Mouse (Mus musculus) olfactory bulb, adult 2 months (tissue): ENCODE results near the gene Hist1h1c. TPM values are rescaled to one million over a fixed set of nuclear protein-coding genes. Genes with fewer than 3 reads are reported as not detected.
"Not testable (repeated sequence)": the region's sequence is repeated elsewhere in the genome, so short reads cannot be mapped to it uniquely, and the experiment has no call there.

Experiments
- H3K27ac ChIP-seq: fragments of 200-500 bp; 2 replicates; pipeline ENCODE4 v1.5.1; 2012; ENCODE audit warnings: low read depth, low read length; ENCODE audit not compliant: insufficient read depth
- H3K4me1 ChIP-seq: fragments of 200-500 bp; 2 replicates; pipeline ENCODE4 v1.6.1; 2012; ENCODE audit warnings: low read length; ENCODE audit not compliant: control insufficient read depth, insufficient read depth
- H3K4me3 ChIP-seq: fragments of 200-500 bp; 2 replicates; pipeline ENCODE4 v1.5.1; 2012; ENCODE audit warnings: mild to moderate bottlenecking, low read depth, low read length, moderate library complexity; ENCODE audit not compliant: insufficient read depth
- CTCF ChIP-seq: fragments of 200-500 bp; IDR thresholded peaks from 2 replicates; pipeline ENCODE4 v1.5.1; 2012; ENCODE audit warnings: low read depth, mild to moderate bottlenecking, low read length, moderate library complexity; ENCODE audit not compliant: insufficient read depth
- POLR2A ChIP-seq: fragments of 200-500 bp; IDR thresholded peaks from 2 replicates; pipeline ENCODE4 v1.6.1; 2012; ENCODE audit warnings: mild to moderate bottlenecking, low read depth, low read length, moderate library complexity; ENCODE audit not compliant: insufficient read depth
- WGBS: fragments of 180-500 bp; shearing (Covaris S2); methylation state at CpG from one replicate; pipeline ENCODE4 v1.1.7; 2018; 5-methylcytosine and 5-hydroxymethylcytosine counted together
- polyA plus RNA-seq: library from polyadenylated mRNA; stranded (reverse); fragments of >200 nt; gene quantifications from 2 replicates; pipeline ENCODE4 v1.2.4, GENCODE M21; 2012; ENCODE audit warnings: low replicate concordance; ENCODE audit not compliant: missing spikeins, insufficient read depth, insufficient read length

Hist1h1c gene
- polyA plus RNA-seq, 1 experiment = not detected

DNA sequence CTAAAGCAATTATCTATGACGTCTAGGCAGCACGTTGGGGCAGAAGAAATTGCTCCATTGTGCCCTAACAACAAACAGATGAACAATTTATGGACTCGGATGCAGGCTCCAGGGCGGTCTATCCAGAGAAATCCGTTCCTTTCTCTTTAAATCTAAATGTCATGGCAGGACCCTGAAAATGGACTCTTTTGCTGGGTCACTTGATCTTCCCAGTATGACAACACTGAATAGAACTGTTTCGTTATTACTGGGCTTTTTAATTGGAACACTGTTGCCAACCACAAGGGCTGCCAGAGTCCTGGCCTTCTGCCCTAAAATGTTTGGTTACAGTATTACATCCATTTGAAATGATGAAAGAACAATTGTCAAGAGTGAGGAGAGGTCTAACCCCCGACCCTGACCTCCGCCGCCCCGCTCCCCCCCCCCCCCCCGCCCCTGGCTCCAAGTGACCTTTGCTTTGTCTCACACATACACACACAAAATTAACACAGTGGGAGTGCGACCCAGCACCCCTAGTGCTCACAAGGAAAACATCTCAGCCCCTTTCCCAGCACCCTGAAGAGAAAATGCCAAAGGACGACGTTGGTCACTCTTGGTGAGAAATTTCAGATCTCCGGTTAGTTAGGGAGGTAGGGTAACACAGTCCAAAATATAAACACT lies 28.8 kb upstream of the Hist1h1c start:
- no peaks in the 10 kb centered on the region for H3K4me1 ChIP-seq
- TF ChIP-seq CTCF = no peak
- no peak for TF ChIP-seq POLR2A
- peak overlapping the region; percentile 48 for H3K4me3 ChIP-seq
- 0 out of 2 replicates have a peak overlapping the region, but pooled peaks have one; percentile 46 for H3K27ac ChIP-seq
- WGBS = 16% methylated on average over 15 of the region's 15 CpGs

DNA sequence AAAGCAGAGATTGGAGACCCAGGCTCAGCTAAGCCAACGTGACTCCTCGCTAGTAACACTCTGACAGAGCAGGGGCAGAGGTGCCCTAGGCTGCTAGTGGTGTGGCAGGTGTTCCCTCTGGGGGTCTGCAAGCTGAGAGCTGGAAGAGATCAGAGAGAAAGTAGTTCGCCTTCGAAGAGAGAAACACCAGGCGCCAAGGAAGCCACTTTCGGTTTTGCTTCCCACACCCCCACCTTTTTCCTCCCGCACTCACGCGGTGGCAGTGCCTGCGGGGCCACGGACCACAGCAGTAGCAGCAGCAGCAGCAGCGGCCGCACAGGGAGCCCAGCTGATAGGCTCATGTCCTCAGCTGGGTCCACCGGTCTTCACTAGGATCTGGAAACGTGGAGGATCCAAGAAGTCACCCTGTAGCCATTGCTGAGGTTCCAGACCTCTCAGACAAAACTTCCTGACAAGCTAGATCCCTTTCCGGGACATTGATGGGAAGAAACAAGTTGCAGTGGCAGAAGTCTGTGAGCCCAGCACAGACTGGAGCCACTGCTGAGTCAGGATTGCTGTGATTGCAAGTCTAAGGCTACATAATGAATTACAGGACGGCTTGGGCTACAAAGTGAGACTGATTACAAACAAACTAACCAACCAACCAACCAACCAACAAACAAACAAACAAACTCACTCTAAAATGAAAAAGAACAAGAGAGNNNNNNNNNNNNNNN lies 28.1 kb upstream of the Hist1h1c start, which contains the start of gene Hfe:
TSS of gene Hfe (minus strand) at position 481 of the 716 bp plus-strand sequence.
- WGBS = 2% methylated on average over 17 of the region's 17 CpGs
- Histone ChIP-seq H3K4me1 (no peaks in the 10 kb centered on the region), H3K4me3 (peak within 1 kb of the TSS; percentile 48), H3K27ac (0 out of 2 replicates have a peak within 1 kb of the TSS, but pooled peaks have one; percentile 46)
- TF ChIP-seq POLR2A = no peak
- no peak for TF ChIP-seq CTCF

DNA sequence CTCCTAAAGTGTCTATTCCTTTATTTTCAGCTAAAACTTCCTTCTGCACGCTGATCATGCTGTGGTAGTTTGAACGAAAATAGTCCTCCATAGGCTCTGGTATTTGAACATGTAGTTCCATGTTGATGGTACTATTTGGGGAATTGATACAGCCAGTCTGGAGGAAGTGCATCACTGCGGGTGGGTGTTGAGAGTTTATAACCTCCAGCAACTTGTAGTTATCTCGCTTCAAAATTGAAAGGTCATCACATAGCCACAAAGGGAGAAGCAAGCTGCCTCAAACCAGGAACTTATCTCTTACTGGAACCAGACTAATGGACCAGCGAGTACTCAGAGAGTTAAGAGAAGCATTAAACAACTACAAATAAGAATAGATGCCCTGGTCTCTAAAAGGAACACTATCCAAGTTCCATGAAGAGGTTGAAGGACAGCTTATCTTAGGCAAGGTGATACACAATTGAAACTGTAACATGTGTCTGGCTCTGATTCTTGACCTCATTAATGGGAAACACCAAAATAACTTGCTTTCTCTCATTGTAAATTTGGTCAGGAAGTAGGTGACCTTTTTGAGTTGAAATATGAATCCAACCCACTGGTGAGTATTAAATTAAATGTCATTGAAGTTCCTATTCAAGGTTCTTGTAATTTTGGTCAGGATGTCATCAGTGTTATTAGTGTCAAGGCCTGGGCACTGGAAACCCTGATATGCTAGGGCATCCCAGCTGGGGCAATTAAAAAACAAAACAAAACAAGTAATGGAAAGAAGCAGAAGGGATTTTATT lies 22.2 kb upstream of the Hist1h1c start:
- Histone ChIP-seq H3K4me1 (no peaks in the 10 kb centered on the region), H3K27ac (no peak overlapping the region), H3K4me3 (no peak overlapping the region)
- WGBS = 87% methylated on average over 5 of the region's 5 CpGs
- no peak for TF ChIP-seq CTCF
- no peak for TF ChIP-seq POLR2A

DNA sequence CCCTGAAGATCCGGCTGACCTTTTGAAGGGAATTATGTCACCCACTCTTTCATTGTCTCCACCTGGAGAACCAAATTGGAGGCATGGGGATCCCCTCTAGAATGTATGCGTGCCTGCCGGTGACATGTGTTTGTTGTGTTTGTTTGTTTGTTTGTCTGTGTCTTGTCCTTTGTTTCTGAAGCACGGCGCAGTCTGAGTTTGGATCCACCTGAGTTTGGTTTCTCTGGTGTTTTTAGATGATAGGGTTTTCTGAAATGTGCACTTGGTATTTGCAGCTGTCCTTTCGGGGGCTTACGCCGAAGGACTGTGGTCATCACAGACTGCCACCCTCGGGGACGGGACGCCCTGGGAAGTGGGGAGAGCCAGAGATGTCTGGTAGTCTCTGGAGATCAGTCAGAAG lies 21.4 kb upstream of the Hist1h1c start:
- Histone ChIP-seq H3K4me3 (no peak overlapping the region), H3K27ac (no peak overlapping the region), H3K4me1 (no peaks in the 10 kb centered on the region)
- WGBS = 64% methylated on average over 11 of the region's 11 CpGs
- TF ChIP-seq POLR2A (no peak), CTCF (no peak)

DNA sequence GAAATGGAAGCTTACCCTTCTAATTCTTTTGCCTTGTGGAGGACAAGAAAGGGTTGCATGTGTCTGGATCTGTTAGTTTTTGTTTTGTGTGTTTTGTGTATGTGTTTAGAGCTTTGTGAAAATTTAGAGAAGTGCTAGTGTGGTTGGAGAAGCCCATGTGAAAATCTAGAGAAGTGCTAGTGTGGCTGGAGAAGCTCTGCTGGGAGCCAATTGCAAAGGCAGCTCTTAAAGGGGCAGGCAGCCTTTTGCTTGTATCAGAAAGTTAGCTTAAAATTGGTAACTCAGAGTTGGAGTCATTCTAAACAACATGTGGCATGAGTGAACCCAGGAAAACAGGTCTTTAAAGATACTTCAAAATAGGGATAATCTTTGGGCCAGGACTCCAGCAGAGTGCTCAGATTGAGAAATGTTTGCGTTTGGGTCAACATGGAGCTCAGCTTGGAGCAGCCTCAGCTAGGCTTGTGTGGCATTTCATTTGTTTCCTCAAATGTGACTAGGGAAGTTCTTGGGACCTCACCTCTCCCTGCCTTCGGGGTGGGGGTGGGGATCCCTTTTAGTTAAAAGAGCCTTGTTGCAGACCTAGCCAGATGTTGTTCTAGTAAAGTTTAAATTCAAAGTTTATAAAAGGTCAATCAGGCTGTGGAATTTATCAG lies 20.9 kb upstream of the Hist1h1c start:
- not testable (repeated sequence) for H3K4me1 ChIP-seq, H3K4me3 ChIP-seq, H3K27ac ChIP-seq
- whole genome bisulfite sequencing = 23% methylated on average over 2 of the region's 2 CpGs

DNA sequence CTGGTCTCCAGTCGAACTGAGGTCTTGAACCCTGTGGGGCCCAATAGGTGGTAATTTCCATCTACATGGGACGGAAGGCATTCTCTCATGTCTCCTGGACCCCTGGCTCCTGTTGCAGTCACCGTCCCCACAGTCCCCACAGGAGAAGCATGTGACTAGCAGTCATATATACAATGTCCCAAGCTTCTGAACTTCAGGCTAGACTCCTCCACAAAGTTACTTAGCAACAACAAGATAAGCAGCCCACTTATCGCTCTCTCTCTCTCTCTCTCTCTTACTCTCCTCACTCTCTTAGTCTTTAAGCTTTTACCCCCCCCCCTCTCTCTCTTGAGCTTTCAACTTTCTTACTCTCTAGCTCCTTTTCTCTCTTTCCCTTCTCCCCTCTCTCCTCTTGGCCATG lies 14.4 kb upstream of the Hist1h1c start:
- no peak overlapping the region for H3K27ac ChIP-seq
- no peak overlapping the region for H3K4me3 ChIP-seq
- no peaks in the 10 kb centered on the region for H3K4me1 ChIP-seq
- 89% methylated on average over 4 of the region's 4 CpGs for WGBS
- TF ChIP-seq CTCF (no peak), POLR2A (no peak)

DNA sequence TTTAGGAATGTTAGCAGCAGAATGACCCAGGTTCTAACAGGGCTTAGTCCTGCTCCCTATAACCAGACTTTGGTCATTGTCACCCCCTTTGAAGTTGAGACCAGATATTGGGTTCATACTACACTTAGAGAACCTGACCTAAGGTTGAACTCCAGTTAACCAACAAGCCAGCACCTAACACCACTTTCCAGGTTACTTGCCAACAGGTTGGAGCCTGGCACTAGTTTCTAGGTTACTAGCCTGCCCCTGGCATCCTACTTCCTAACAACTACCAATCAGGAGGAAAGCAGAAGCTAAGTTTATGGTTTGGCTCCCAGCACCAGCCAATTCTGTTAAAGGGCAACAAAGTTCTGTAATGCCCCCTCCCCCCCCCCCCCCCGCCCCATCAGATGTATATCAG lies 13.4 kb upstream of the Hist1h1c start:
- TF ChIP-seq CTCF (no peak), POLR2A (no peak)
- 59% methylated on average over 1 of the region's 1 CpGs for WGBS
- Histone ChIP-seq H3K4me1 (no peaks in the 10 kb centered on the region), H3K27ac (no peak overlapping the region), H3K4me3 (no peak overlapping the region)

DNA sequence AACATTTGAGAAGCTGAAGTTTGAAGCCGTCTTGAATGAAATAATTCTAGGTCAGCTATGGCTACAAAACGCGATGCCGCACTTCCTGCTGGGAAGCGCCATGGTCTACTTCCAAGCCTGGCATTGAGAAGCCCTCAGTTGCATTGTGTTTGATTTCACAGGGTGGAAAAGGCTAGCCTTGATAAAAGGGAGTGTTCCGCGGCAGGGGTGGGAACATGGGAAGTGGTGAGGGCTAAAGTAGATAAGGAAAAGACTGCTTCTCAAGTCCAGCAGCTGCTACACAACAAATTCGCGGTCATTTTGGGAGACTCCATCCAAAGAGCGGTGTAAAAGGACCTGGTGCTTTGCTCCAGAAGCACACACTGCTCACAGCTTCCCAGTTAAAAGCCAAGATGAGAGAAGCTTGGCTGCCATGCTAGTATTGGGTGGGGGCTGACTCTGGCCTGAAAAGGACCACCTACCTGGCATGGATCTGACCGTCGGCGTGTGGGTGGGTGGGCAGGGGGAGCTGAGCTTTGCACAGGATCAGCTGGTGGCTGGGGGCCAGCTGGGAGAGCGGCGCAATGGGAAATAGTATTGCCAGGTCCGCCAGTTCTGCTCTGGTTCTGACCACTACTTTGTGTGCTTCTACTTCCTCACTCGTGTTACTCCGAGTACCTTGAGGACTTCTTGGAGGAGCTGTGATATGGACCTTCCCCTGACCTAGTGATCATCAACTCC lies 10.0 kb upstream of the Hist1h1c start:
- 83% methylated on average over 18 of the region's 18 CpGs for WGBS
- Histone ChIP-seq H3K27ac (no peak overlapping the region), H3K4me3 (no peak overlapping the region), H3K4me1 (no peaks in the 10 kb centered on the region)
- TF ChIP-seq POLR2A = no peak
- TF ChIP-seq CTCF = no peak
